Mouse (Mus musculus): ENCODE measurements around the gene Tctex1d1.

DNA sequence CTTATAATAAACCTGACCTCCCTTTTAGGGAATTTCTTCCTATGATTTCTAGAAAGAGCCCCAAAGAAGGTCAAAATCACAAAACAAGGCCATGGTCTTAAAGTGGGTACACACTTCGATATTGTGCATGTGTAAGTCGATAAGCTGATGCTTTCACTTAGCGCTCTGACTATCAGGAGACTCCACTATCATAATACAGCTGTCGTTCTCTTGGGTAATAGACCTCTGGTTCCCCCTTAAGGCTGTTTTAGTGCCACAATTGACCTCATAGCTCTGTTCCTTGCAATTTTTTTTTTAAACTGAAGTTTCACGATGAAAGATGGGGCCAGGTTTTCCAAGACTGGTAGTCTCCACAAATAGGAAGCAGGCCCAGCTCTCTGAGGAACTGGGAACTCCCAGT, 979 bp downstream of the Tctex1d1 start:
- no peak for TF ChIP-seq CTCF (IDR thresholded peaks at IDR 0.05; ENCODE audit: low read depth)
- TF ChIP-seq EP300 (IDR thresholded peaks at IDR 0.05; ENCODE audit: low read depth) = no peak

Data from liver, embryonic 14.5 days (tissue).